Mouse (Mus musculus): ENCODE data around the gene Pde11a. TPM values are rescaled to one million over a fixed set of nuclear protein-coding genes. Genes with fewer than 3 reads are reported as not detected.

Gene Pde11a
- polyA plus RNA-seq, 1 experiment: not detected

DNA sequence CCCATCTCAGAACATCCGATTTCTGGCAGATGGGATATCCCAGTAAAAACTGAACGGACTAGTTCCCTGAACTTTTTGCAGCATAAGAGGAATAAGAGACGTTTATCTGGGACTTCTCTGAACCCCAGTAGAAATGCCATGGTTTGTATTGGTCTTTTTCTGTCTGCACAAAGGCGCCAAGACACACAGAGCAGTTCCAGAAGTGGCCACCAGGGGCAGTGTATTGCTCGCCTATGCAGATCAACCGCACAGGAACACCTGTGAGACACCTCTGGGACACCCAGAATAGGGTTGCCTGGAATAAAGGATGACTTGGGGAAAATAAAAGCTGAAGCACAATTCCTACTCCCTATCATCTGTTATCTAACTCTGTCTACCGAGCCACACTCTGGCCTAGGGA lies 122.4 kb downstream of the Pde11a start:
- H3K27ac ChIP-seq (ENCODE audit: control insufficient read depth, insufficient read depth, low read depth, low read length, poor library complexity): no peak overlapping the region
- no peaks in the 10 kb centered on the region for H3K4me1 ChIP-seq (ENCODE audit: control insufficient read depth, insufficient read depth, low read length)
- TF ChIP-seq CTCF (IDR thresholded peaks at IDR 0.05; ENCODE audit: control insufficient read depth, insufficient read depth, low read length) (peak; percentile 55), POLR2A (IDR thresholded peaks at IDR 0.05; ENCODE audit: borderline replicate concordance, control insufficient read depth, low read depth, low read length) (no peak)
- 84% methylated on average over 7 of the region's 7 CpGs for WGBS
- H3K4me3 ChIP-seq (replicated peaks; ENCODE audit: control insufficient read depth, low read depth, low read length): no peak overlapping the region

DNA sequence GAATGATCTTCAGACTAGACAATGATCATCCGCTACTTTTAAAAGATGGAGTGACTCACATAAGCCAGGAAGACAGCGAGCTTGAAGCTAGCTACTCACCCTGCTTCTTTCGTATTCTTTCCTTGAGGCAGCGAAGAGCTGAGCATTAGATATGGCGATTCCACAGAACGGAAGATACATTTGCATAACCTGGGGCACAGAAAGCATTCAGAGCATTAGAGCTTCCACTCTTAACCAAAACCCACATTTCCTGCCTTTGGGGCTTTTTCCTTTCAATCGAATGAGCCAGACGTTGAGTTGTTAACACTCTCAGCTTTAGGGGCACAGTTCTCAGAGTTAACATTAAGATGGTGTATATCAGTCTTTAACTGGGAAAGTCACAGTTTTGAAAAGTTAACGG lies 123.4 kb downstream of the Pde11a start:
- H3K4me3 ChIP-seq (replicated peaks; ENCODE audit: control insufficient read depth, low read depth, low read length): no peak overlapping the region
- TF ChIP-seq CTCF (IDR thresholded peaks at IDR 0.05; ENCODE audit: control insufficient read depth, insufficient read depth, low read length) (no peak), POLR2A (IDR thresholded peaks at IDR 0.05; ENCODE audit: borderline replicate concordance, control insufficient read depth, low read depth, low read length) (no peak)
- no peak overlapping the region for H3K27ac ChIP-seq (ENCODE audit: control insufficient read depth, insufficient read depth, low read depth, low read length, poor library complexity)
- WGBS: 19% methylated on average over 9 of the region's 9 CpGs
- H3K4me1 ChIP-seq (ENCODE audit: control insufficient read depth, insufficient read depth, low read length): no peaks in the 10 kb centered on the region

DNA sequence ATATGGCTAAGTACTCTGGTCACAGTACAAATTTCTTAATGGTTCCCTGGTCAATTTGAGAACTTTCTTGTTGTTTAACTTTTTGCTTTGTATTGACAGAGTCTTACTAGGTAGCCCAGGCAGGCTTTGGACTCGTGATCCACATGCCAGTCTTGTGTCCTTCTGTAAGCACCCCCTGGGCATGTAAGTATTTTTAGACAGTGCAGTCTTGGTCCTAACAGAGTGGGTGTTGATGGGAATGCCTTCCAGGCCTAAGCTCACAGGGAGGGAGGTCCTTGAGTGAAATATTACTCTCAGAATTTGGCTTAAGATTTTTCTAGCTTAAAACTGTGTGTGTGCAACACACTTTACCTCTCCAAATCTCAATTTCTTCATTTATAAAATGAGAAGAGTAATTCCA lies 153.4 kb downstream of the Pde11a start:
- Histone ChIP-seq H3K4me3 (replicated peaks; ENCODE audit: control insufficient read depth, low read depth, low read length) (no peak overlapping the region), H3K27ac (ENCODE audit: control insufficient read depth, insufficient read depth, low read depth, low read length, poor library complexity) (no peak overlapping the region), H3K4me1 (ENCODE audit: control insufficient read depth, insufficient read depth, low read length) (no peaks in the 10 kb centered on the region)
- TF ChIP-seq POLR2A (IDR thresholded peaks at IDR 0.05; ENCODE audit: borderline replicate concordance, control insufficient read depth, low read depth, low read length) (no peak), CTCF (IDR thresholded peaks at IDR 0.05; ENCODE audit: control insufficient read depth, insufficient read depth, low read length) (no peak)
- WGBS: 60% methylated on average over 1 of the region's 1 CpGs

DNA sequence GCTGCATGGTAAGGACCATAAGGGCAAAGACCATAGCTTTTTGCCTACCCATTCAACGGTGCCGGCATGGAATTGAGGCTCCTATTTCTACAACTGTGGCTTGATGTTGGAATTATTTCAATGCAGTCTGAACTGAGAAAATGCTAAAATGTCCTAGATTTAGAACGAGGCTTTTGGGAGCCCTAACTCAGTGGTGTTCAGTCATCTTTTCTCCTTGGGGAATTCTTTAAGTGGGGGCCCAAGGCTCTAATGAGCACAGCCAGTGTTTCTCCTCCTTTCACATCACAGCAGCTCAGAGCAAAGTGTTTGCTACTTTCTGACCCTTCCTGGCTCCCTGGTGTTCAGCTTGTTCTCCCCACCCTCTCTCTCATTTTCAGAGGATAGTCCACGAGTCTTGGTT lies 175.8 kb downstream of the Pde11a start:
- Histone ChIP-seq H3K4me1 (ENCODE audit: control insufficient read depth, insufficient read depth, low read length) (no peaks in the 10 kb centered on the region), H3K4me3 (replicated peaks; ENCODE audit: control insufficient read depth, low read depth, low read length) (no peak overlapping the region), H3K27ac (ENCODE audit: control insufficient read depth, insufficient read depth, low read depth, low read length, poor library complexity) (no peak overlapping the region)
- TF ChIP-seq POLR2A (IDR thresholded peaks at IDR 0.05; ENCODE audit: borderline replicate concordance, control insufficient read depth, low read depth, low read length) (no peak), CTCF (IDR thresholded peaks at IDR 0.05; ENCODE audit: control insufficient read depth, insufficient read depth, low read length) (no peak)
- 78% methylated on average over 4 of the region's 4 CpGs for WGBS

DNA sequence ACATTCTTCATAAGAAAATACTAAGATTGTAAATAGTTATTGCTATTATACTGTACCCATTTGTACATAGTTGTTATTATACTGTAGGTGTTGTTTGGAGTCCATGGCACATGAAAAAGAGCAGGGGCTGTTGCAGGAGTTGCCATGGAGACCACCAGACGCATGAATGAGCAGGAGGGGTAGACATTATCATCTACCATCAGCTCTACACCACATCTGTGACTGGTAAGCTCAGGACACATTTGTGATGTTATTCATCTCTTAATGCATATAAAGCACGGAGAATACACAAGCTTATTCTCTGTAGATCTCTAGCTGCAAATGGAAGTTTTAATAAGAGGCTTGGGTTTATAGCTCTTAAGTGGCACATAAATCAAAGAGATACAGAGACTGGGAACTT lies 179.6 kb downstream of the Pde11a start:
- Histone ChIP-seq H3K4me3 (replicated peaks; ENCODE audit: control insufficient read depth, low read depth, low read length) (no peak overlapping the region), H3K4me1 (ENCODE audit: control insufficient read depth, insufficient read depth, low read length) (no peaks in the 10 kb centered on the region), H3K27ac (ENCODE audit: control insufficient read depth, insufficient read depth, low read depth, low read length, poor library complexity) (no peak overlapping the region)
- 80% methylated on average over 2 of the region's 2 CpGs for WGBS
- no peak for TF ChIP-seq CTCF (IDR thresholded peaks at IDR 0.05; ENCODE audit: control insufficient read depth, insufficient read depth, low read length)
- no peak for TF ChIP-seq POLR2A (IDR thresholded peaks at IDR 0.05; ENCODE audit: borderline replicate concordance, control insufficient read depth, low read depth, low read length)

DNA sequence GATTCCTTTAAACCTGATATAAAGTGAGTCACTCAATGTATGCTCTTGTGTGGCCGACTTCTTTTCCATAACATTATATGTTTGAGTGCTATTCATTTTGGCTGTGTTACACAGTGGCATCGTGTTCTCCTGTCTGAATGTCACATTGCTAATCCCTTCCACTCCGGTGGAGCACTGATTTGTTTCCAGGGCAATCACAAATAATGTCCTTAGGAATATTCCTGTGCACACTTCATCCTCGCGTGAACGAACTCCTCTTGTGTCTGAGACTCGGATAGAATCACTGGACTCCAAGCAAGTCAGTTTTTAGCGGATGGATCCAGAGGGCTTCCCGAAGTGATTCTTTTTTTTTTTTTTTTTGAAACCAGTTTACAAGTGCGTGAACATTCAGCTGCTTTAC lies 197.4 kb downstream of the Pde11a start:
- WGBS: 83% methylated on average over 10 of the region's 10 CpGs
- Histone ChIP-seq H3K4me1 (ENCODE audit: control insufficient read depth, insufficient read depth, low read length) (no peaks in the 10 kb centered on the region), H3K27ac (ENCODE audit: control insufficient read depth, insufficient read depth, low read depth, low read length, poor library complexity) (no peak overlapping the region), H3K4me3 (replicated peaks; ENCODE audit: control insufficient read depth, low read depth, low read length) (no peak overlapping the region)
- TF ChIP-seq POLR2A (IDR thresholded peaks at IDR 0.05; ENCODE audit: borderline replicate concordance, control insufficient read depth, low read depth, low read length): no peak
- no peak for TF ChIP-seq CTCF (IDR thresholded peaks at IDR 0.05; ENCODE audit: control insufficient read depth, insufficient read depth, low read length)

DNA sequence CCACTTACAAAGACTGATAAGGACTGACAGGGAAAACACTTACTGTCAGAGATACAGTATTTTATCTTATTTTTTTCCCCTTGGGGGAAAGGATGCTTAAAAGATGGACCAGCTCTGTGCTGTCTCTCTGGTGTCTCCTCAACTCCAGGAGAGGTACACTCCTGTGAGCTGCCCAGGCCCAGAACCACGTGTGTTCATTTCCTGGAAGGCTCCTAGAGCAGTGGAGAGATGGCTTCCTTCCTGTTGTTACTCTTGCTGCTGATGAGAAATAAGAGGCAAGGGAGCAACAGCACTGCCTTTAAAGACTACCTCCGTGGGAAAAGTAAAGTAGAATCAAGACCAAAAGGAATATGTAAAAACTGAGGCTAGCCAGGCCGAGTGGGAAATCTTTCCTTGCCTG lies 205.6 kb downstream of the Pde11a start:
- 22% methylated on average over 3 of the region's 3 CpGs for WGBS
- TF ChIP-seq POLR2A (IDR thresholded peaks at IDR 0.05; ENCODE audit: borderline replicate concordance, control insufficient read depth, low read depth, low read length) (no peak), CTCF (IDR thresholded peaks at IDR 0.05; ENCODE audit: control insufficient read depth, insufficient read depth, low read length) (no peak)

DNA sequence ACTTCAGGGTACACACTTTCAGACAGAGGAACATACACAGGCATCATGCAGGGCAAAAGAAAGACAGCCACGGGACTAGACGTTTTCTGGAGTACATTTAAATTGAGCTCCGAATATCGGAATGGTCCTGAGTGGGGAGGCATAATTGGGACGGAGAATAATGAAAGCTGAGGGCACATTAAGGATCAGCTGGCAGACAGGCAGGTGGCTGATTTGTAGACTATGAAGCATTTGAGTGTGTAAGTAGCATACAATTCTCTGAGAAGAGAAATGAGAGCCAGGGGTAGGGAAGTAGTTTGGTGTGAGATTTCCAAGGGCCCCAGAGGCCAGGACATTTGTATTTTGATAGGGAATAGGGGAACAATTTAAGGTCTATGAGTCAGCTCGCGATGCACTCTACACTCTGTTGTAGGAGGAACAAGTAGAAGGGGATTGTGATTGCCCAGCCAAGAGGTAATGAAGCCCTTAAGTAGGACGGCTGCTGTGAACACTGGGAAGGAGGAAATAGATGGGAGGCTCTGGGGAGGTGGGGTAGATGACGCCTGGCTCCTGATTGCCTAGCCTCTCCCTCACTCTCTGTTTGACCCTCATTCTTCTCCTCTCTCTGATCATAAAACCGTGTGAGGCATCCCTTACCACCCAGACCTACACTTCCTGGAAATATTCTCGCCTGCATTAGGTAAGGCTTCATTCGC lies 208.5 kb downstream of the Pde11a start:
- 52% methylated on average over 12 of the region's 12 CpGs for WGBS
- Histone ChIP-seq H3K4me1 (ENCODE audit: control insufficient read depth, insufficient read depth, low read length) (no peaks in the 10 kb centered on the region), H3K27ac (ENCODE audit: control insufficient read depth, insufficient read depth, low read depth, low read length, poor library complexity) (no peak overlapping the region), H3K4me3 (replicated peaks; ENCODE audit: control insufficient read depth, low read depth, low read length) (no peak overlapping the region)
- TF ChIP-seq CTCF (IDR thresholded peaks at IDR 0.05; ENCODE audit: control insufficient read depth, insufficient read depth, low read length) (no peak), POLR2A (IDR thresholded peaks at IDR 0.05; ENCODE audit: borderline replicate concordance, control insufficient read depth, low read depth, low read length) (no peak)

More for the DNA sequence above, 205.6 kb downstream of the Pde11a start:
- Histone ChIP-seq H3K4me3 (replicated peaks; ENCODE audit: control insufficient read depth, low read depth, low read length) (no peak overlapping the region), H3K27ac (ENCODE audit: control insufficient read depth, insufficient read depth, low read depth, low read length, poor library complexity) (no peak overlapping the region), H3K4me1 (ENCODE audit: control insufficient read depth, insufficient read depth, low read length) (no peaks in the 10 kb centered on the region)

DNA sequence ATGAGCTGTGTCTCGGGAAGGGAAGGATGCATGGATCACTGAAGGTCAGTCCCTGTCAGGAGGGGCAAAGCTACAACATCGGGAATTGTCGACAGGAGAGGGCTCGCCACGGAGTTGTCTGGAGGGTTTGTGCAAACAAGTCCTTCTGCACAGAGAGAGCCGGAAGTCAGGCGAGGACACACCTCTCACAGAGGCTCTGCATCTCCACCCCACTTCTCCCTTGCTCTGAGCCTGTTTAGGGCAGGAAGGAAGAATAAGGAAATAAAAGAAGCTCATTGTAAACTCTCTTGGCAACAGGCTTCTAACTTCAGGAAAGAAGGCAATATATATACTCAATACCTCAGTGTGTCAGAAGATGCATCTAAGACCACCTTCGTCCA lies 209.5 kb downstream of the Pde11a start:
- Histone ChIP-seq H3K27ac (ENCODE audit: control insufficient read depth, insufficient read depth, low read depth, low read length, poor library complexity) (no peak overlapping the region), H3K4me1 (ENCODE audit: control insufficient read depth, insufficient read depth, low read length) (no peaks in the 10 kb centered on the region), H3K4me3 (replicated peaks; ENCODE audit: control insufficient read depth, low read depth, low read length) (no peak overlapping the region)
- 21% methylated on average over 8 of the region's 8 CpGs for WGBS
- no peak for TF ChIP-seq CTCF (IDR thresholded peaks at IDR 0.05; ENCODE audit: control insufficient read depth, insufficient read depth, low read length)
- no peak for TF ChIP-seq POLR2A (IDR thresholded peaks at IDR 0.05; ENCODE audit: borderline replicate concordance, control insufficient read depth, low read depth, low read length)

Measured in bone marrow, adult 2 months (tissue).